Mouse (Mus musculus) liver, embryonic 16.5 days (tissue): ENCODE results near the gene Tmem232. TPM values are rescaled to one million over a fixed set of nuclear protein-coding genes. Genes with fewer than 3 reads are reported as not detected.
"Not testable (repeated sequence)": the region's sequence is repeated elsewhere in the genome, so short reads cannot be mapped to it uniquely, and the experiment has no call there.

ENCODE experiments used
- ATAC-seq: fragments of 200-750 bp; cut with Nextera tagmentation; 2 replicates; pipeline ENCODE4 v1.8.0; 2017; ENCODE audit warnings: low read depth, mild to moderate bottlenecking, moderate number of reproducible peaks, moderate library complexity
- H3K27ac ChIP-seq: fragments of 300-500 bp; sonication (generic); 2 replicates; pipeline ENCODE4 v1.5.1; 2014; ENCODE audit warnings: mild to moderate bottlenecking, low read length
- H3K27me3 ChIP-seq: fragments of 300-500 bp; sonication (generic); 2 replicates; pipeline ENCODE4 v1.6.1; 2014; ENCODE audit warnings: low read depth, low read length, mixed read lengths; ENCODE audit not compliant: control insufficient read depth, insufficient read depth
- H3K36me3 ChIP-seq: fragments of 300-500 bp; sonication (generic); 2 replicates; pipeline ENCODE4 v1.6.1; 2014; ENCODE audit warnings: mild to moderate bottlenecking; ENCODE audit not compliant: control insufficient read depth, insufficient read depth
- H3K4me1 ChIP-seq: fragments of 300-500 bp; sonication (generic); 2 replicates; pipeline ENCODE4 v1.6.1; 2014; ENCODE audit warnings: low read depth, low read length, mixed read lengths; ENCODE audit not compliant: control insufficient read depth
- H3K4me2 ChIP-seq: fragments of 300-500 bp; sonication (generic); 2 replicates; pipeline ENCODE4 v1.6.1; 2014; ENCODE audit warnings: low read depth, low read length, mixed read lengths
- H3K4me3 ChIP-seq: fragments of 300-500 bp; sonication (generic); 2 replicates; pipeline ENCODE4 v1.5.1; 2014; ENCODE audit warnings: low read depth, mild to moderate bottlenecking, low read length
- H3K9ac ChIP-seq: fragments of 300-500 bp; sonication (generic); 2 replicates; pipeline ENCODE4 v1.6.1; 2014; ENCODE audit warnings: low read depth, low read length
- H3K9me3 ChIP-seq: fragments of 300-500 bp; sonication (generic); replicated peaks from 2 replicates; pipeline ENCODE4 v1.6.1; 2016; ENCODE audit warnings: low read length; ENCODE audit not compliant: control insufficient read depth
- WGBS: fragments of 180-500 bp; shearing (Covaris S2); extraction: QIAGEN DNeasy Blood & Tissue Kit; methylation state at CpG from one replicate; pipeline ENCODE4 v1.1.7; 2014; ENCODE audit not compliant: insufficient replicate concordance; 5-methylcytosine and 5-hydroxymethylcytosine counted together
- microRNA-seq: library from miRNA; unstranded; fragments of <30 nt; microRNA quantifications from one replicate; pipeline ENCODE4, GENCODE M21; 2016
- polyA plus RNA-seq: library from polyadenylated mRNA; unstranded; fragments of >200 nt; fragmentation: Nextera tagmentation; extraction: Ambion mirVana; gene quantifications from 2 replicates; pipeline ENCODE4 v1.2.1, GENCODE M21; 2015

Gene Tmem232
- polyA plus RNA-seq, 1 experiment from 2014 or later: not detected

DNA sequence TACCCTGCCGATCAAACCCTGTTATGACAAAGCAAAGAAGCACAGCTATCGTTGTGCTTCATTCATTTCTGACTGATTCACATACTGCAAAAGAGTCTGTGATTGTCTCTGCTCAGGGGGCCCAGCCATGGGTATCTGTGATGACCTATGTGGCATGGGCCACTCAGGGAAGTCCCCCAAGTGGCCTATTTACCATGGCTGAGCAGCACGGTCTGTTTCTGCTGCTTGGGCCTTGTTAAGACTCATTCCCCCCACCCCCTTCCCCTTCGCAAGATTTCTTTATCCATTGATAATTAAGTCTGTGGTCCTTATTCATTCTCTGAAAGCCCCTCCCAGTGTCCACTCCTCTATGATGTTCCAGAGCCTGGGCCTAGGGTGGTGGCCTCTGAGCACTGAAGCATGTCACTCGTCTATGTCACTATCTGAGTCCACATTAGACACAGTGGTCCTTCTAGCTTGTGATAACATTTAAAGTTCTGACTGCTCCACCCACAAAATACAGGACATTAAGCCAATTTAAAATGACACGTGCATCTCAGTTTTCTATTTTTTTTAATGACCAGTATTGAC, 315.1 kb downstream of the Tmem232 start:
- 59% methylated on average over 6 of the region's 6 CpGs for WGBS
- Histone ChIP-seq H3K36me3 (no peaks in the 10 kb centered on the region), H3K4me3 (no peak overlapping the region), H3K27ac (no peak overlapping the region), H3K9ac (no peak overlapping the region), H3K4me2 (no peak overlapping the region), H3K4me1 (no peaks in the 10 kb centered on the region), H3K9me3 (no peaks in the 10 kb centered on the region), H3K27me3 (no peaks in the 10 kb centered on the region)
- no peak for ATAC-seq

DNA sequence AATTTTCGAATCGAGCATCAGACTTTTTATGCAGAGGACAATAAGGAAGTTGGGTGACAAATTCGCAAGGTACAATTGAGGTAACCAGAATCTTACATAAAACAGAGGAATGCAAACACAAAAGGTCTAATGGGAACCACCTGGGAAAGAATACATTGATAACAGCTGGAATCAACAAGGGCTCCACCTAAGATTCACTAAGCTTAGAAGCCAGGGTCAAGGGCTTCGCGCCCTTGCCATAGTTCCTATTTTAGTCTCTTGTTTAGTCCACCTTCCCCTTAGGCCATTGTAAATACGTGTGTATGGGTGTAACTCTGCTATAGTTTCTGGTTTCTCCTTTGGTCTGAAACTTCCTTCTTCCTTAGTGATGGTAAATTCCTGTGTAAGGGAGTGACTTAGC, 318.9 kb downstream of the Tmem232 start:
- not testable (repeated sequence) for H3K4me3 ChIP-seq, H3K27ac ChIP-seq, H3K36me3 ChIP-seq, H3K9me3 ChIP-seq, H3K9ac ChIP-seq, H3K4me2 ChIP-seq, H3K27me3 ChIP-seq, ATAC-seq, H3K4me1 ChIP-seq
- 68% methylated on average over 6 of the region's 6 CpGs for WGBS

Small RNA genes within 50 kb of the gene (microRNA-seq; reads per million reads assigned to microRNA genes)
- not detected for gene Gm25731

Other genes starting within 250 kb of the Tmem232 start
- gene Vapa, start 72.8 kb upstream of the Tmem232 start, polyA plus RNA-seq: 55.8 and 57.0 TPM in 2 replicates
- not detected in 2 replicates for gene Txndc2, start 101.4 kb upstream of the Tmem232 start, polyA plus RNA-seq
- gene Rab31, start 232.0 kb upstream of the Tmem232 start, polyA plus RNA-seq: 6.0 and 6.9 TPM in 2 replicates
- 9.0 and 9.4 TPM in 2 replicates for gene Ppp4r1, start 241.8 kb upstream of the Tmem232 start, polyA plus RNA-seq